Mouse (Mus musculus) MEL (cell line): Measurements from ENCODE around the gene Ccdc22. TPM values are rescaled to one million over a fixed set of nuclear protein-coding genes. Genes with fewer than 3 reads are reported as not detected.
A peak's percentile ranks its signal among the peaks of the same experiment; 100 is the strongest.

Experiments used
- DNase-seq: peaks from one replicate; pipeline ENCODE4 v3.0.0; 2011; ENCODE audit warnings: low read depth, low spot score
- H3K27ac ChIP-seq: 2 replicates; pipeline ENCODE4 v1.5.1; 2012; ENCODE audit warnings: low read depth, mild to moderate bottlenecking, control low read depth, low read length, moderate library complexity; ENCODE audit not compliant: control insufficient read depth
- H3K27me3 ChIP-seq, 2 experiments: fragments of 150-350 bp in 1 of 2; sonication (generic) in 1 of 2; 2 replicates each; pipeline ENCODE4 v1.6.1; 2012; ENCODE audit warnings: low read length in 2 of 2, mild to moderate bottlenecking in 2 of 2, improper control_type of control experiment in 1 of 2, moderate library complexity in 1 of 2; ENCODE audit not compliant: insufficient read depth in 2 of 2, control insufficient read depth in 1 of 2
- H3K36me3 ChIP-seq, 2 experiments: 2 replicates each; pipeline ENCODE4 v1.6.1; 2012 to 2014; ENCODE audit warnings: low read length in 2 of 2, improper control_type of control experiment in 1 of 2, inconsistent platforms in 1 of 2, mild to moderate bottlenecking in 1 of 2; ENCODE audit not compliant: insufficient read depth in 2 of 2, control insufficient read depth in 1 of 2
- H3K4me1 ChIP-seq, 2 experiments: fragments of 150-350 bp in 1 of 2; sonication (generic) in 1 of 2; 2 replicates each; pipeline ENCODE4 v1.6.1; 2012; ENCODE audit warnings: low read length in 2 of 2, improper control_type of control experiment in 1 of 2, mild to moderate bottlenecking in 1 of 2; ENCODE audit not compliant: insufficient read depth in 2 of 2, control insufficient read depth in 1 of 2
- H3K4me3 ChIP-seq, 2 experiments: fragments of 150-350 bp in 1 of 2; sonication (generic) in 1 of 2; 2 replicates each; pipeline ENCODE4 v1.5.1; 2012; ENCODE audit warnings: low read depth in 2 of 2, low read length in 2 of 2, mild to moderate bottlenecking in 2 of 2, moderate library complexity in 2 of 2, control low read depth in 1 of 2, improper control_type of control experiment in 1 of 2; ENCODE audit not compliant: control insufficient read depth in 1 of 2, insufficient read depth in 1 of 2
- H3K79me2 ChIP-seq: 2 replicates; pipeline ENCODE4 v1.6.1; 2012; ENCODE audit warnings: mild to moderate bottlenecking, low read length, moderate library complexity; ENCODE audit not compliant: control insufficient read depth, poor library complexity, insufficient read depth
- H3K9ac ChIP-seq: 2 replicates; pipeline ENCODE4 v1.6.1; 2012; ENCODE audit warnings: low read depth, mild to moderate bottlenecking, control low read depth, low read length, moderate library complexity; ENCODE audit not compliant: control insufficient read depth, poor library complexity, severe bottlenecking
- H3K9me3 ChIP-seq: fragments of 150-350 bp; sonication (generic); replicated peaks from 2 replicates; pipeline ENCODE4 v1.6.1; 2012; ENCODE audit warnings: mild to moderate bottlenecking, low read length, improper control_type of control experiment, moderate library complexity; ENCODE audit not compliant: insufficient read depth
- BHLHE40 ChIP-seq: IDR thresholded peaks from 2 replicates; pipeline ENCODE4 v1.6.1; 2012; ENCODE audit warnings: low read depth, mild to moderate bottlenecking, inconsistent platforms, low read length, improper control_type of control experiment, borderline replicate concordance
- CHD1 ChIP-seq: IDR thresholded peaks from 2 replicates; pipeline ENCODE4 v1.6.1; 2012; ENCODE audit warnings: low read depth, mild to moderate bottlenecking, inconsistent platforms, low read length, improper control_type of control experiment
- CHD2 ChIP-seq: IDR thresholded peaks from 2 replicates; pipeline ENCODE4 v1.6.1; 2011; ENCODE audit warnings: low read length, improper control_type of control experiment
- ELF1 ChIP-seq: IDR thresholded peaks from 2 replicates; pipeline ENCODE4 v1.6.1; 2014; ENCODE audit warnings: low read depth, mild to moderate bottlenecking, inconsistent platforms, low read length, improper control_type of control experiment, moderate library complexity
- EP300 ChIP-seq, 2 experiments: IDR thresholded peaks; 2 replicates each; pipeline ENCODE4 v1.6.1; 2011; ENCODE audit warnings: improper control_type of control experiment in 2 of 2, low read length in 2 of 2, low read depth in 1 of 2, mild to moderate bottlenecking in 1 of 2
- ETS1 ChIP-seq: IDR thresholded peaks from 2 replicates; pipeline ENCODE4 v1.6.1; 2012; ENCODE audit warnings: low read depth, mild to moderate bottlenecking, inconsistent platforms, low read length, improper control_type of control experiment, moderate library complexity
- GATA1 ChIP-seq: IDR thresholded peaks from 2 replicates; pipeline ENCODE4 v1.6.1; 2011; ENCODE audit warnings: low read depth, low read length, improper control_type of control experiment
- HCFC1 ChIP-seq: IDR thresholded peaks from 2 replicates; pipeline ENCODE4 v1.6.1; 2012; ENCODE audit warnings: low read depth, mild to moderate bottlenecking, inconsistent platforms, low read length, improper control_type of control experiment, moderate library complexity
- KAT2A ChIP-seq: conservative IDR thresholded peaks from 2 replicates; pipeline ENCODE4 v1.6.1; 2012; ENCODE audit warnings: low read depth, low read length, improper control_type of control experiment, inconsistent platforms
- MAX ChIP-seq: IDR thresholded peaks from 2 replicates; pipeline ENCODE4 v1.6.1; 2011; ENCODE audit warnings: low read length, improper control_type of control experiment
- MAZ ChIP-seq: IDR thresholded peaks from 2 replicates; pipeline ENCODE4 v1.6.1; 2012; ENCODE audit warnings: low read depth, mild to moderate bottlenecking, inconsistent platforms, low read length, improper control_type of control experiment
- MYC ChIP-seq: IDR thresholded peaks from 2 replicates; pipeline ENCODE4 v1.6.1; 2011; ENCODE audit warnings: low read depth, mild to moderate bottlenecking, low read length, improper control_type of control experiment, moderate library complexity
- NELFE ChIP-seq: IDR thresholded peaks from 2 replicates; pipeline ENCODE4 v1.6.1; 2011; ENCODE audit warnings: low read depth, low read length, improper control_type of control experiment
- POLR2AphosphoS2 ChIP-seq: IDR thresholded peaks from 2 replicates; pipeline ENCODE4 v1.6.1; 2011; ENCODE audit warnings: low read length, improper control_type of control experiment
- POLR2AphosphoS5 ChIP-seq: IDR thresholded peaks from 2 replicates; pipeline ENCODE4 v1.6.1; 2012; ENCODE audit warnings: low read depth, borderline replicate concordance, mild to moderate bottlenecking, inconsistent platforms, low read length, moderate library complexity, mixed read lengths
- RAD21 ChIP-seq: IDR thresholded peaks from 2 replicates; pipeline ENCODE4 v1.6.1; 2011; ENCODE audit warnings: mild to moderate bottlenecking, low read depth, low read length, improper control_type of control experiment
- SIN3A ChIP-seq: IDR thresholded peaks from 2 replicates; pipeline ENCODE4 v1.6.1; 2012; ENCODE audit warnings: low read length, improper control_type of control experiment, inconsistent platforms
- SMC3 ChIP-seq: IDR thresholded peaks from 2 replicates; pipeline ENCODE4 v1.6.1; 2011; ENCODE audit warnings: low read depth, low read length, improper control_type of control experiment
- TAL1 ChIP-seq: IDR thresholded peaks from 2 replicates; pipeline ENCODE4 v1.6.1; 2012; ENCODE audit warnings: mild to moderate bottlenecking, inconsistent platforms, low read length, moderate library complexity, mixed read lengths
- USF1 ChIP-seq: IDR thresholded peaks from 2 replicates; pipeline ENCODE4 v1.6.1; 2014; ENCODE audit warnings: low read depth, mild to moderate bottlenecking, inconsistent platforms, low read length, improper control_type of control experiment, moderate library complexity
- polyA plus RNA-seq, 2 experiments: library from polyadenylated mRNA; stranded (reverse) in 1 of 2; unstranded in 1 of 2; fragments of >175 nt in 1 of 2; fragments of >200 nt in 1 of 2; gene quantifications; 2 replicates each; pipeline versions ENCODE4 v1.2.1 to v1.2.4; 2012; ENCODE audit warnings: low replicate concordance in 2 of 2, low read depth in 1 of 2; ENCODE audit not compliant: insufficient read length in 2 of 2, insufficient read depth in 1 of 2, missing spikeins in 1 of 2
- total RNA-seq: library from RNA; depleted of rRNA; stranded (reverse); fragments of 300-350 nt; gene quantifications from 2 replicates; pipeline ENCODE4 v1.2.3, GENCODE M21; 2012

Ccdc22 gene
- total and polyA plus RNA-seq, 3 experiments = 36.1 to 37.9 TPM; not detected in 1

DNA sequence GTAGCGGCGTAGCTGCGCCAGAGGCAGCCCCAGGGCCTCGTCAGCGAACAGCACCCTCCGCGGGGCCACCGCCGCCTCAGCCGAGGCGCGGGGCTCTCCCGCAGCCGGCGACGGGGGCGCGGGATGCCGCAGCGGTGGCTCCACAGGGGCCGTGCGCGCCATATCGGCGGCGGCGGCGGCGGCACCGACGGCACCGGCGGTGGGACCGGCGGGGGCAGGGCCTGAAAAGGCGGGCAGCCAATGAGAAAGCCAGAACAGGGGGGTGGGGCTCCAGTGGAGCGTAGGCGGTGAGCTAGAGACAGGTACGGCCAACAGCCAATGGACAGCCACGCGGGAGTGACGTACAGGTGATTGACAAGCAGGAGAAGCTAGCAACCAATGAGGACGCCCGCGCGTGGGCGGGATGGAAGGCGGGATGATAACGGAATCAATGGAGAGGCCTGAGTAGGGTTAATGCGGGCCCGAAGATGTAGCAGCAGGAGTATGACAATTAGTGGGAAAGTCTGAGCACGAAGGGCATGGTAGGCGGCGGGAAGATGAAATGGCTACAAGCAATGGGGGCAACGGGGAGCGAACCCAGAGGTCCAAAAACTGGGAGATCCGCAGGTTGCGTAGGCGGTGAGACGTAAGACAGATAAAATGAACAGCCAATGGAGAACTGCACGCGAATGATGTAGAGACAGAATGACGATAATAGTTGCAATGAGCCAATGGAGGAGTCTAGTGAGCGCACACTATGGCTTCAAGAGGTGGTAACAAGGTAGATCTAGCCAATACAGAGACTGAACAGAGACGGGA, 31.0 kb downstream of the Ccdc22 start, which contains the start of gene Ppp1r3f (continued):
- TF ChIP-seq POLR2AphosphoS5 = no peak
- TF ChIP-seq MYC = peak; percentile 56; the same call in 1 of the 2 replicates
- TF ChIP-seq RAD21 = no peak
- TF ChIP-seq, all 39 proteins: peak for 14

DNA sequence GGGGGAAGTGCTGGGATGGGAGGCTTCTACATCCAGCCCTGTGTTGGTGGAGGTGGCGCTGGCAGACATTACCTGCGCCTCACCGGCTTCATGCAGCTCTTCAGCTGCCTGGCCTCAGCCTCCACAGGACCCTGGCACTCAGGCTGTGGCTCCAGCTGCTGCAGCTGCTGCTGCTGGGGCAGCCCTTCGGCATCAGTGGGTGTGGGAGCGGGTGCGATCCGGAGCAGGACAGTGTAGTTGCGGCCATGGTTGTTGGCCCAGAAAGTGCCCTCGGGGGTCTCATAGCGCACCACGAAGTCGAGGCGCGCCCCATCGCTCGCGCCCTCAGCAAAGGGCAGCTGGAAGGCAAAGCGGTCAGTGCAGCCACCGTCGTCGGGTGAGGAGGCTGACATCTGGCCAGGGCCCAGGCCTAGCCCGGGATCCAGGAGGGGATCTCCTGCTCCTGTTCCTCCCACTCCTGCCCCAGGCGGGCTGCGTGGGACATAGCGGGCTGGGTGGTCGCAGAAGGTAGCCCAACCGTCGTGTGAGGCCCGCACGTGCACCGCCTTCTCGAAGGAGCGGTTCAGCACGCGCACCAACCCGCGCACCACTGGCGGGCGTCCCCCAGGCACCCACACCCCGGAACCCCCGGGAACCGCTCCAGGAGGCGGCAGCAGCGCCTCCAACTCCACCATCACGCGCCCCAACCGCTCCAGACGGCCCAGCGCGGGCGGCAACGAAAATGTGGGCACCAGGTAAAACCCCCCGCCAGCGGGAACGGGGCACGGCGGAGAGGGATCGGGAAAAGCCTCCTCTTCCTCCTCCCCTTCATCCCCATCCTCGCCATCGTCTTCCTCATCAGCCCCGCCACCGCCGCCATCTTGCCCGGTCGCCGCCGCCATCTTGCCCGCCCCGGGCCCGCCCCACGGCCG, 31.9 kb downstream of the Ccdc22 start, which contains the start of gene Foxp3:
Foxp3 (plus strand) TSS at position 469 of the 911 bp plus-strand sequence.
- peaks cover 18 to 40% of the 10 kb centered on the region in 2 experiments for H3K4me1 ChIP-seq

DNA sequence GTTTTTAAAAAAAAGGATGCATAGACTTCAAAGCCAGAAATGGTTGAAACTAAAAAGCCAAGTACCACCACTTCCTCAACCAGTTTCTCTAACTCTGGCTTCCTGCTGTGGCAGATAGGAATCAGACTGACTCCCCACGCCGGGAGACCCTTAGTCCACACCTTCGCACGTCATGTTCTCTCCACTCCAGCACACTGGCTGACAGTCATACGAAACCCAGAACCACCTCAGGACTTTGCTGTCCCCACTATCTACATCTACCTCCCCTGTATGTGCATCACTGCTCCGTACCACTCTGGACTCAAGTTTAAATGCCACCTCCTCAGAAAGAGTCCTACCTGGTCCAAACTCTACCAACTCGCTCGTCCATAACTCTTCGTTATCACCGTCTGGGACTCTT, 32.9 kb downstream of the Ccdc22 start:
- TF ChIP-seq POLR2AphosphoS2 (peak; percentile 62; the same call in 1 of the 2 replicates), CHD2 (no peak), GATA1 (peak; percentile 21; the same call in 1 of the 2 replicates), MAX (0 out of 2 replicates have a peak, but pooled peaks have one; percentile 17), MYC (0 out of 2 replicates have a peak, but pooled peaks have one; percentile 10)
- Histone ChIP-seq H3K79me2 (peaks cover 14% of the 10 kb centered on the region), H3K9ac (peak overlapping the region; percentile 97)

More for the DNA sequence above, 31.9 kb downstream of the Ccdc22 start, which contains the start of gene Foxp3:
- Histone ChIP-seq H3K9ac (peak within 1 kb of the TSS; percentile 97), H3K27me3 (no peaks in the 10 kb centered on the region), H3K9me3 (no peaks in the 10 kb centered on the region), H3K79me2 (peaks cover 14% of the 10 kb centered on the region), H3K36me3 (peaks cover 0 to 21% of the 10 kb centered on the region in 2 experiments; a peak in 2 of 4 replicates), H3K27ac (peak within 1 kb of the TSS; percentile 90), H3K4me3 (peak within 1 kb of the TSS; percentile 78 to 95)
- TF ChIP-seq ETS1 (no peak), BHLHE40 (peak; percentile 60; the same call in 1 of the 2 replicates), KAT2A (no peak), ELF1 (no peak), EP300 (IDR thresholded peaks at IDR 0.05; ENCODE audit: low read depth in 1 of 2, low read length in 2 of 2) (no peak), MAX (peak; percentile 89), CHD1 (peak; percentile 94; the same call in 1 of the 2 replicates), MAZ (no peak), TAL1 (no peak), POLR2AphosphoS2 (no peak), USF1 (no peak), SMC3 (no peak), NELFE (no peak), HCFC1 (0 out of 2 replicates have a peak, but pooled peaks have one; percentile 9), SIN3A (peak; percentile 14; the same call in 1 of the 2 replicates)
- peak; percentile 60 for DNase-seq

More for the DNA sequence above, 32.9 kb downstream of the Ccdc22 start:
- no peaks in the 10 kb centered on the region for H3K9me3 ChIP-seq
- peaks cover 0 to 21% of the 10 kb centered on the region in 2 experiments; a peak in 2 of 4 replicates for H3K36me3 ChIP-seq
- peak; percentile 62 for DNase-seq
- H3K27ac ChIP-seq = peak overlapping the region; percentile 69
- H3K4me3 ChIP-seq = peak overlapping the region; percentile 78 to 95
- no peaks in the 10 kb centered on the region for H3K27me3 ChIP-seq
- peaks cover 18 to 45% of the 10 kb centered on the region in 2 experiments for H3K4me1 ChIP-seq
